Mouse (Mus musculus) hindbrain, embryonic 14.5 days (tissue): ENCODE data around the gene Iqcf6. TPM values are rescaled to one million over a fixed set of nuclear protein-coding genes. Genes with fewer than 3 reads are reported as not detected.

ENCODE experiments used
- ATAC-seq: fragments of 200-750 bp; cut with Nextera tagmentation; 2 replicates; pipeline ENCODE4 v1.8.0; 2017; ENCODE audit warnings: moderate number of reproducible peaks, mild to moderate bottlenecking, moderate TSS enrichment, moderate library complexity; ENCODE audit not compliant: low FRiP score
- DNase-seq: peaks from one replicate; pipeline ENCODE4 v3.0.0-alpha.2; 2015; ENCODE audit warnings: low spot score
- H3K27ac ChIP-seq: fragments of 300-500 bp; sonication (generic); 2 replicates; pipeline ENCODE4 v1.5.1; 2014; ENCODE audit warnings: mild to moderate bottlenecking, moderate library complexity
- H3K27me3 ChIP-seq: fragments of 300-500 bp; sonication (generic); 2 replicates; pipeline ENCODE4 v1.6.1; 2014; ENCODE audit warnings: mild to moderate bottlenecking, low read length, mixed read lengths; ENCODE audit not compliant: control insufficient read depth, insufficient read depth
- H3K36me3 ChIP-seq: fragments of 300-500 bp; sonication (generic); replicated peaks from 2 replicates; pipeline ENCODE4 v1.6.1; 2014; ENCODE audit not compliant: control insufficient read depth, insufficient read depth
- H3K4me1 ChIP-seq: fragments of 300-500 bp; sonication (generic); replicated peaks from 2 replicates; pipeline ENCODE4 v1.6.1; 2014; ENCODE audit warnings: antibody characterized with exemption, low read length, mixed read lengths; ENCODE audit not compliant: control insufficient read depth, insufficient read depth
- H3K4me2 ChIP-seq: fragments of 300-500 bp; sonication (generic); replicated peaks from 2 replicates; pipeline ENCODE4 v1.6.1; 2014; ENCODE audit warnings: mild to moderate bottlenecking, moderate library complexity
- H3K4me3 ChIP-seq: fragments of 300-500 bp; sonication (generic); replicated peaks from 2 replicates; pipeline ENCODE4 v1.5.1; 2014; ENCODE audit warnings: mild to moderate bottlenecking, low read length
- H3K9ac ChIP-seq: fragments of 300-500 bp; sonication (generic); 2 replicates; pipeline ENCODE4 v1.6.1; 2014
- H3K9me3 ChIP-seq: fragments of 300-500 bp; sonication (generic); 2 replicates; pipeline ENCODE4 v1.6.1; 2016; ENCODE audit warnings: low read length; ENCODE audit not compliant: control insufficient read depth
- WGBS: fragments of 180-500 bp; shearing (Covaris S2); extraction: QIAGEN DNeasy Blood & Tissue Kit; methylation state at CpG from one replicate; pipeline ENCODE4 v1.1.7; 2014; 5-methylcytosine and 5-hydroxymethylcytosine counted together
- polyA plus RNA-seq: library from polyadenylated mRNA; unstranded; fragments of >200 nt; fragmentation: Nextera tagmentation; extraction: Ambion mirVana; gene quantifications from 2 replicates; pipeline ENCODE4 v1.2.1, GENCODE M21; 2014

Gene Iqcf6
- polyA plus RNA-seq, 1 experiment from 2014 or later = not detected

DNA sequence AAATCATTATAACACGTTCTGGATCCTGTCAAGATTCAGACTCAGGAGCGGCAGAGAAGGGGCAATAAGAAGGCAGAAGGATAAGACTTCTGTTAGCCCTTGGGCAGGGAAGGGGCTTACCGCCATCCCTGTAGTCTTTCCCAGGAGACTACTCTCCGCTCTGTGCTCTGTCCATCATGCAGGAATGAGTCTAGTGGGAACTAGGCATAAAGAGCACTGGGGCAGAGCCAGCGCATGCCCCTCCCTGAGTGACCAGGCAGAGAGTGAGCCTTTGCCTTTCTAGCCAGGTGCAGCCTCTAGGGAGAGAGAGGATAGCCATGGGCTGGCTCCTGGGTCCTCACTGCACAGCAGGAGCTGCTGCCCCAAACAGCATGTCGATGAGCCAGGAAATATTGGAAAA, 38.5 kb downstream of the Iqcf6 start:
- H3K27ac ChIP-seq = peak overlapping the region; percentile 82
- ATAC-seq (0 out of 2 replicates have a peak, but pooled peaks have one; percentile 35), DNase-seq (no peak)
- peaks cover 15% of the 10 kb centered on the region for H3K4me1 ChIP-seq
- peak overlapping the region; percentile 19; the same call in 1 of the 2 replicates for H3K4me2 ChIP-seq
- no peaks in the 10 kb centered on the region for H3K9me3 ChIP-seq
- H3K4me3 ChIP-seq = no peak overlapping the region
- peaks cover 43% of the 10 kb centered on the region for H3K36me3 ChIP-seq
- no peak overlapping the region for H3K9ac ChIP-seq
- no peaks in the 10 kb centered on the region for H3K27me3 ChIP-seq
- WGBS = 48% methylated on average over 6 of the region's 6 CpGs

DNA sequence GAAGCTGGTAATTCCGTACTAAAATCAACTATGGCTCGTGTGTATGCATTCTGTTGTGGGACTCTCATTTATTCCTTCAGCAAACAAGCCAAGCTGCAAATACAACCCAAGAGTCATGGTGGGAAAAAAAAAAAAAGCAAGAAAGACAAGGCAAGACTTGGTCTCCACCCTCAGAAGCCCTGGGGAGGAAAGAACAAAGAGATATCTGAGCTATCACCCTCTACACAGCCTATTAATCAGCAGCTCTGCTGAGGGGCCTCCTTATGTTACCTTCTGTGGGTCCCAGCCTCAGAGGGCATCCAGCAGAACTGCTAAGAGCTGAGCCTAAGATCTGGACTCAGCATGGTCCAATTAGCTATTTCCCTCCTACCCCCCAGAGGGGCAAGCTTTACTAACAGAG, 47.5 kb downstream of the Iqcf6 start:
- 97% methylated on average over 2 of the region's 2 CpGs for WGBS
- Histone ChIP-seq H3K36me3 (peaks cover 53% of the 10 kb centered on the region), H3K4me3 (no peak overlapping the region), H3K27me3 (no peaks in the 10 kb centered on the region), H3K4me2 (no peak overlapping the region), H3K9me3 (no peaks in the 10 kb centered on the region), H3K27ac (no peak overlapping the region), H3K9ac (no peak overlapping the region), H3K4me1 (no peaks in the 10 kb centered on the region)
- no peak for ATAC-seq
- DNase-seq = no peak

- no peaks in the 10 kb centered on the region for H3K27me3 ChIP-seq
- H3K9ac ChIP-seq = no peak overlapping the region
- H3K4me1 ChIP-seq = no peaks in the 10 kb centered on the region
- no peak overlapping the region for H3K4me3 ChIP-seq
- H3K9me3 ChIP-seq = no peaks in the 10 kb centered on the region
- no peak overlapping the region for H3K27ac ChIP-seq
- 0% methylated on average over 1 of the region's 1 CpGs for WGBS
- ATAC-seq = peak; percentile 69; the same call in 1 of the 2 replicates
- DNase-seq = peak; percentile 88
- H3K4me2 ChIP-seq = no peak overlapping the region
- peaks cover 57% of the 10 kb centered on the region for H3K36me3 ChIP-seq
Observed at GRCm38 (mm10) chr9:106675480-106675879, 49.1 kb downstream of the Iqcf6 start.

DNA sequence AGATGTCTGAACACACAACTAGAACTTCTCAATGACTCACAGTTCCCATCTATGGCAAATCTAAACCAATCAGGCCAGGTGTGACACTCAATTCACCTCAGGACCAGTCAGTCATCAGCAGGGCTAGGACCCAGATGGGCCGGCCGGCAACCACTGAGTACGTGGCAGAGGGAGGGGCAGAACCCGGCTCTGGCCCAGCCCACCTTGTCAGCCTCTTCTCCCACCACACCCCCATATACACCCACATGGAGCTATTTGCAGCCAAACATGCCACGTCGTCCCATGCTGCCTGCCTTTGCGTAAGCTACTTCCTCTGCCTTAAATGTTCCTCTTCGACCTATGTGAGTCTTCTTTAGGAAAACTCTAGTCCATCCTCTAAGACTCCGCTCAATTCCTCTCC, 49.6 kb downstream of the Iqcf6 start:
- Histone ChIP-seq H3K4me1 (no peaks in the 10 kb centered on the region), H3K4me3 (no peak overlapping the region), H3K36me3 (peaks cover 57% of the 10 kb centered on the region), H3K27me3 (no peaks in the 10 kb centered on the region), H3K27ac (no peak overlapping the region), H3K9ac (no peak overlapping the region), H3K4me2 (no peak overlapping the region), H3K9me3 (no peaks in the 10 kb centered on the region)
- DNase-seq = no peak
- no peak; the same call in 1 of the 2 replicates for ATAC-seq
- 79% methylated on average over 9 of the region's 9 CpGs for WGBS

DNA sequence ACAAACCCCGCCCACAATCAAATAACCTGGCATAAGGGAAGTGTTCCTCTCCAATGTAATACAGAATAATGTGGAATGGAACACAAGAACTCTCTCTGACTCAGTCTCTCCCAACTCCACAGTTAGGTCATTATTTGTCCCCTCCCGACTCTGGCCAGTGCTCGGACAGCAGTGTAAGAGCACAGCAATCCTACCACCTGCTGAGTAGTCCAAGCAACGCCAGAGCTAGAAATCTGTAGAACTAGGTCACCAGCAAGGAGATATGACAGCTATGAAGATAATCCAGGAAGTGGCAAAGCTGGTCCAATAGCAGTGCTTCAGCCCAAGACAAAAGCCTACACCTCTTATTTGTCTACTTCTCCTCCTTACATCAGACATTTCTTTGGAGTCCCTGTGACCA, 50.2 kb downstream of the Iqcf6 start:
- H3K36me3 ChIP-seq = peaks cover 55% of the 10 kb centered on the region
- DNase-seq = no peak
- no peak overlapping the region for H3K4me3 ChIP-seq
- no peaks in the 10 kb centered on the region for H3K9me3 ChIP-seq
- no peak overlapping the region for H3K9ac ChIP-seq
- H3K27ac ChIP-seq = no peak overlapping the region
- no peaks in the 10 kb centered on the region for H3K4me1 ChIP-seq
- ATAC-seq = no peak
- no peaks in the 10 kb centered on the region for H3K27me3 ChIP-seq
- WGBS = 76% methylated on average over 4 of the region's 4 CpGs
- no peak overlapping the region for H3K4me2 ChIP-seq

Other genes with a start within 250 kb of the Iqcf6 start
- gene Rpl29, start 197.1 kb upstream of the Iqcf6 start, polyA plus RNA-seq = 650 and 781 TPM in 2 replicates
- gene Acy1, start 188.3 kb upstream of the Iqcf6 start, polyA plus RNA-seq = 22.4 and 23.5 TPM in 2 replicates
- gene Abhd14b, start 179.1 kb upstream of the Iqcf6 start, polyA plus RNA-seq = 7.9 and 8.2 TPM in 2 replicates
- gene Abhd14a, start 178.9 kb upstream of the Iqcf6 start, polyA plus RNA-seq = 57.7 and 69.8 TPM in 2 replicates
- 183 and 186 TPM in 2 replicates for gene Pcbp4, start 173.3 kb upstream of the Iqcf6 start, polyA plus RNA-seq
- gene Gpr62, start 160.6 kb upstream of the Iqcf6 start, polyA plus RNA-seq = 0.87 and 1.0 TPM in 2 replicates
- 34.5 and 35.7 TPM in 2 replicates for gene Rrp9, start 150.6 kb upstream of the Iqcf6 start, polyA plus RNA-seq
- 0.52 and 0.91 TPM in 2 replicates for gene Parp3, start 149.6 kb upstream of the Iqcf6 start, polyA plus RNA-seq
- not detected in 2 replicates for gene Iqcf1, start 126.6 kb upstream of the Iqcf6 start, polyA plus RNA-seq
- gene Iqcf5, start 112.0 kb upstream of the Iqcf6 start, polyA plus RNA-seq = not detected in 2 replicates
- gene Iqcf3, start 65.0 kb upstream of the Iqcf6 start, polyA plus RNA-seq = not detected in 2 replicates
- gene Iqcf4, start 55.6 kb upstream of the Iqcf6 start, polyA plus RNA-seq = not detected in 2 replicates
- gene Grm2, start 29.5 kb downstream of the Iqcf6 start, polyA plus RNA-seq = 8.3 and 9.0 TPM in 2 replicates
- gene Tex264, start 59.3 kb downstream of the Iqcf6 start, polyA plus RNA-seq = 65.7 and 77.9 TPM in 2 replicates
- gene Rad54l2, start 162.6 kb downstream of the Iqcf6 start, polyA plus RNA-seq = 4.3 and 4.7 TPM in 2 replicates
- 18.1 and 18.8 TPM in 2 replicates for gene Dcaf1, start 195.3 kb downstream of the Iqcf6 start, polyA plus RNA-seq